Mouse (Mus musculus) cerebellum, adult 2 months (tissue): ENCODE data around the gene Ptpn13. TPM values are rescaled to one million over a fixed set of nuclear protein-coding genes. Genes with fewer than 3 reads are reported as not detected.

Experiments used
- DNase-seq, 2 experiments: peaks; one replicate each; pipeline ENCODE4 v3.0.0; 2021
- H3K27ac ChIP-seq: fragments of 200-500 bp; 2 replicates; pipeline ENCODE4 v1.5.1; 2012; ENCODE audit warnings: low read length, control low read depth, inconsistent platforms; ENCODE audit not compliant: insufficient read depth
- H3K27me3 ChIP-seq: fragments of 200-500 bp; 2 replicates; pipeline ENCODE4 v1.6.1; 2012; ENCODE audit warnings: inconsistent platforms, mild to moderate bottlenecking, low read length, moderate library complexity; ENCODE audit not compliant: control insufficient read depth, insufficient read depth
- H3K4me1 ChIP-seq: fragments of 200-500 bp; 2 replicates; pipeline ENCODE4 v1.6.1; 2011; ENCODE audit warnings: low read length; ENCODE audit not compliant: control insufficient read depth, insufficient read depth
- H3K4me3 ChIP-seq: fragments of 200-500 bp; replicated peaks from 2 replicates; pipeline ENCODE3; 2011; ENCODE audit warnings: mild to moderate bottlenecking, low read depth, low read length, control low read depth; ENCODE audit not compliant: insufficient read depth
- CTCF ChIP-seq: fragments of 200-500 bp; IDR thresholded peaks from 2 replicates; pipeline ENCODE4 v1.5.1; 2011; ENCODE audit warnings: low read depth, mild to moderate bottlenecking, control low read depth, low read length, moderate library complexity, borderline replicate concordance; ENCODE audit not compliant: insufficient read depth
- POLR2A ChIP-seq: fragments of 200-500 bp; IDR thresholded peaks from 2 replicates; pipeline ENCODE4 v1.6.1; 2011; ENCODE audit warnings: low read length, control low read depth, borderline replicate concordance; ENCODE audit not compliant: insufficient read depth
- WGBS: fragments of 180-500 bp; shearing (Covaris S2); methylation state at CpG from one replicate; pipeline ENCODE4 v1.1.7; 2018; 5-methylcytosine and 5-hydroxymethylcytosine counted together
- polyA plus RNA-seq: library from polyadenylated mRNA; depleted of rRNA; stranded (reverse); fragments of >200 nt; gene quantifications from 2 replicates; pipeline ENCODE4 v1.2.3, GENCODE M21; 2012; rRNA removed

The Ptpn13 gene
- polyA plus RNA-seq, 1 experiment: 6.1 TPM

DNA sequence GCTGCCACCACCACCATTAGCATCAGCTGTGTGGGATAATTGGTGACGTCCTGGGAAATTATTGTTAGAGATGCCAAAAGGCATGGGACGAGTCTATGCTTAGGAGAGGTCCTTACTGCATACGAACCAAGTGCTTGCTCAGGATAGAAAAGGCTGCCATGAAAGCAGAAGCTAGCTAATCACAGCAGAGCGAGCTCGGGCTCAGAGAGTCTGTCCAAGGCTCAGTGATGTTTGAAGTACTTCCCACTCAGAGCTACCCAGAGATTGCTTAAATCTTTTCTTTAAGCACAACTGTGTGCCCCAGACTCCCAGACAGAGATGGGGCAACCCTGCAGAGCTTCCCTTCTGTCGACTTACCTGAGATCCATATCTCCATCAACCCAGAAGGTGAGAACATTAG is 203.5 kb downstream of the Ptpn13 start:
- TF ChIP-seq CTCF: no peak
- TF ChIP-seq POLR2A: no peak
- H3K27ac ChIP-seq: no peak overlapping the region
- WGBS: 76% methylated on average over 6 of the region's 6 CpGs
- no peak for DNase-seq
- no peaks in the 10 kb centered on the region for H3K27me3 ChIP-seq
- H3K4me3 ChIP-seq: no peak overlapping the region
- H3K4me1 ChIP-seq: no peaks in the 10 kb centered on the region

DNA sequence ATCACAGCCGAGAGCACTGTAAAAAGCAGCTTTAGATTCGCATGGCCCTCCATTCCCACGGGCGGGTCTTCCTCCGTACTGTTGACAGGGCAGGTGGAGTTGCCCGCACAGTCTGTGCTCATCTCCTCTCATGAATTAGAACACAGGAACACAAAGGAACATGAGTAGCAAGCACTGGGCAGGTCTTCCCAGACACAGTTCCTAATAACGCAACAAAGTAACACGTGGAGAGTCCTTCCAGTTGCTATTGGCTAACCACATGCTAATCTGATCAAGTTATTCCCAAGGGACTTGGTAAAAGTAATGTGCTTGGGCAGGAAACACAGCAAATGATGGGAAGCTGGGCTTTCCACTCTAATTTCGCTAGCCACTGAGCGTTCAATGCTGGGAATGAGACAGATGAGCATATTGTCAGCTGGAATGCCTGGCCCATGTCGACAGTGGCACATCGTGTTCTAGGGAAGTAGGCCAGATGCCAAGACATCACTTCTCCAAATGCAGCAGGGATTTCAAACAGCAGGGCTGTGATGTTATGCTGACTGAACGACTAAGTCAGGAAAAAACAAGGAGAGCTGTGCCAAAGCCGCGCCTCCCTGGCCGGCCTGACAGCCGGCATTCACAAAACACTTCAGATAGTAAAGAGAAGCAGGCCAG is 204.2 kb downstream of the Ptpn13 start, which contains the start of gene Slc10a6:
Slc10a6 (minus strand) TSS at position 293 of the 654 bp plus-strand sequence.
- no peak for TF ChIP-seq POLR2A
- no peak for TF ChIP-seq CTCF
- no peaks in the 10 kb centered on the region for H3K4me1 ChIP-seq
- no peak within 1 kb of the TSS for H3K27ac ChIP-seq
- no peaks in the 10 kb centered on the region for H3K27me3 ChIP-seq
- peak in 1 of 2 experiments; percentile 19 for DNase-seq
- 24% methylated on average over 17 of the region's 17 CpGs for WGBS
- no peak within 1 kb of the TSS for H3K4me3 ChIP-seq

DNA sequence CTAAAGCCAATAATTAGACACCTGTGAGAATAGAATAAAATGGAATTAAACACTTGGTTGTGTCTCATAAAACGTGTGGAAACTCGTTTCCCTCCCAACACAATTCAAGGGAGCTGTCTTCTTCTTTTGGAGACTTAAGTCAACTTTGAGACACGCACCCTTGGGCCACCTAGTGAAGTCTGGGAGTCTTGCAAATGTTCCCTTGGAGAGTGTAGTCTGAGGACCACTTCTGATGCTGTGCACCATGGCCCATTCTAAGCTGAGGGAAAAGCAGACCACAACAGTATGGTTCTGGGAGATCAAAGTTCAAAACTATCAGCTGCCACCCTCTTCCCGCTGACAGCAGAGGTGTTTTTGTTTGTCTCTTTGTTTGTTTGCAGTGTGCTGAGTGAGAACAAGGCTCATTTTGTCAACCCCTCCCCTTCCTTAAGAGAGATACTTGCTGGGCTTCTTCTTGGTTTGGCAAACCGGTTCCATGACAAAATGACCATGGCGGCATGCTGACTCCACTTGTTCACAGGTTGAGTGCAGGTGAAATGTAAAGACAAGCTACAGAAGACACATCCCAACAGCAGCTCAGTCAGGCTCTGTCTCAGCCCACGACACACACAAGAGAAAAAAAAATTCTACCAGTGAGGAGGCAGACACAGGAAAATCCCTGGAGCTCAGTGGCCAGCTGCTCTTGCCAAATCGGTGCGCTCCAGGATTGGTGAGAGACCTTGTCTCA is 205.0 kb downstream of the Ptpn13 start:
- no peak overlapping the region for H3K27ac ChIP-seq
- no peaks in the 10 kb centered on the region for H3K4me1 ChIP-seq
- no peaks in the 10 kb centered on the region for H3K27me3 ChIP-seq
- DNase-seq: no peak
- H3K4me3 ChIP-seq: no peak overlapping the region
- WGBS: 55% methylated on average over 9 of the region's 9 CpGs
- TF ChIP-seq CTCF: no peak
- TF ChIP-seq POLR2A: no peak

DNA sequence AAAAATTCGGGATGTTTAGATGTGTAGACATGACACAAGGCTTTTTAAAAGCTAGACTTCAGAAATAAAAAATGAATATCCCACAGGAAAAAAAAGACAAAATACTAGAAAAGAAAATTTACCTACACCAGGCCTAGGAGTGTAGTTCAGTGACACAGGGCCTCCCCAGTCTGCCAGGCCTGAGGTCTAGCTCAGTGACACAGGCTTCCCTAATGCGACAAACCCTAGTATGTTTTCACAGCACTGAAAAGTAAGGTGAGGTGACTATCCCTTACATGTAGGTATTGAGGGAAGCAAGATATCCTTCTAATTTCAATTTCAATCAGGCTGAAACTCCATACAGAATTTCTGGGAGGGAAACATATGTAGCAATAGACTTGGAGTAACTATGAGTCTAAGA is 212.2 kb downstream of the Ptpn13 start:
- no peak overlapping the region for H3K4me3 ChIP-seq
- no peaks in the 10 kb centered on the region for H3K4me1 ChIP-seq
- no peak for DNase-seq
- 92% methylated on average over 2 of the region's 2 CpGs for WGBS
- H3K27ac ChIP-seq: no peak overlapping the region
- no peaks in the 10 kb centered on the region for H3K27me3 ChIP-seq
- no peak for TF ChIP-seq CTCF
- TF ChIP-seq POLR2A: no peak

DNA sequence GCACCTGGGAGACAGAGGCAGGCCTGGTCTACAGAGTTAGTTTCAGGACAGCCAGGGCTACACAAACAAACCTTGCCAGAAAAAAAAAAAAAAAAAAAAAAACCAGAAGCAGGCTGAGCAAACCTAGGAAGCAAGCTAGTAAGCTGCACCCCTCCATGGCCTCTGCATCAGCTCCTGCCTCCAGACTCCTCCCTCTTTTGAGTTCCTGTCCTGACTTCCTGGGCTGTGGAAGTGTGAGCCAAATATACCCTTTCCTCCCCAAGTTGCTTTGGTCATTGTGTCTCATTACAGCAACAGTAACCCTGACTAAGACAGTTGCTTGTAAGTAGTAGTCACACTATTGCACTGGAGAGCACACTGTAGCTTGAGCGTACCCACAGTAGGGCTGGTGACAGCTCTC is 219.2 kb downstream of the Ptpn13 start:
- no peak for TF ChIP-seq CTCF
- TF ChIP-seq POLR2A: no peak
- WGBS: 100% methylated on average over 1 of the region's 1 CpGs
- DNase-seq: no peak
- H3K4me1 ChIP-seq: no peaks in the 10 kb centered on the region
- no peak overlapping the region for H3K4me3 ChIP-seq
- H3K27me3 ChIP-seq: no peaks in the 10 kb centered on the region
- no peak overlapping the region for H3K27ac ChIP-seq

DNA sequence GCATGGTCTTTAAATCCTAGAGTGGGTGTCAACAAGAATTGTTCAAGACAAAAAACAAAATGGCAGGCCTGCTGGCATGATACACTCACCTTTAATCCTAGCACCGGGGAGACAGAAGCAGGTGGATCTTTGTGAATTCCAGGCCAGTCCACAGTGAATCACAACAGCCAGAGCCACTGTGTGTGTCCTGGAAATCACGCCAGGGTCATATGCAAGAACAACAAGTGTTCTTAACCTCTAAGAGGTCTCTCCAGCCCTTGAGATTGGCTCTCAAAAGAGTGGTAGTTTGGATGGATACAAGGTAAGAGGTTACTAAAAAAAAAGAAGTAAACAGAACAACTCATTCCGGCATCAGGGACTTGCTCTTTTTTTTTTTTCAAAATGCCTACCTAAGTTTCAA is 222.3 kb downstream of the Ptpn13 start:
- no peaks in the 10 kb centered on the region for H3K4me1 ChIP-seq
- no peak overlapping the region for H3K4me3 ChIP-seq
- TF ChIP-seq POLR2A (no peak), CTCF (no peak)
- no peaks in the 10 kb centered on the region for H3K27me3 ChIP-seq
- DNase-seq: no peak
- H3K27ac ChIP-seq: no peak overlapping the region
- WGBS: 81% methylated on average over 3 of the region's 3 CpGs

Other genes starting within 250 kb of the Ptpn13 start
- 157 and 167 TPM in 2 replicates for gene Mapk10, start 213.9 kb upstream of the Ptpn13 start, polyA plus RNA-seq
- gene Slc10a6, start 204.2 kb downstream of the Ptpn13 start, polyA plus RNA-seq: 0.05 TPM in 1 of 2 replicates, not detected in the other
- not detected in 2 replicates for gene 1700016H13Rik, start 230.8 kb downstream of the Ptpn13 start, polyA plus RNA-seq